Mouse (Mus musculus) olfactory bulb, adult 2 months (tissue): ENCODE data around the gene Akr1c21.

Experiments used
- CTCF ChIP-seq: fragments of 200-500 bp; IDR thresholded peaks from 2 replicates; pipeline ENCODE4 v1.5.1; 2012; ENCODE audit warnings: low read depth, mild to moderate bottlenecking, low read length, moderate library complexity; ENCODE audit not compliant: insufficient read depth
- POLR2A ChIP-seq: fragments of 200-500 bp; IDR thresholded peaks from 2 replicates; pipeline ENCODE4 v1.6.1; 2012; ENCODE audit warnings: mild to moderate bottlenecking, low read depth, low read length, moderate library complexity; ENCODE audit not compliant: insufficient read depth

DNA sequence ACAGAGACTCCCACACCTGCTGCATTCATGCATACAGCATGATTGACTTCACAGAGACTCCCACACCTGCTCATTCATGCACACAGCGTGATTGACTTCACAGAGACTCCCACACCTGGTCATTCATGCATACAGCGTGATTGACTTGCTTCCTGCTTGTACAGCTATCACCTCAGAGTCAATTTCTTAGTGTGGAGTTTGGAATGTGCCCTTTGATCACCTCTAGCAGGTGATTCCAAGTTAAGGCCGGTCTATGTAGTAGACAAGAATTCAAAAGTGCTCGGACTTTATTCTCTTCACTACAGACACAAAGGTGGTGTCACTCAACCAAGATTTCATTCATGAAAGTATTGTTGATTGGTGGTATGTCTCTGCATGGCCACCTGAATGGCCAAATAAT lies 32.9 kb downstream of the Akr1c21 start:
- TF ChIP-seq POLR2A = no peak
- no peak for TF ChIP-seq CTCF
